Mouse (Mus musculus) left cerebral cortex, adult 18-20 months (tissue): ENCODE measurements around the gene Vps16. TPM values are rescaled to one million over a fixed set of nuclear protein-coding genes. Genes with fewer than 3 reads are reported as not detected.

Experiments used
- DNase-seq, 2 experiments: peaks; one replicate each; pipeline ENCODE4 v3.0.0; 2021 to 2022; ENCODE audit warnings: low spot score in 2 of 2, mixed read lengths in 1 of 2
- long read RNA-seq, 2 experiments: library from polyadenylated mRNA; stranded (forward); transcript quantifications; one replicate each; pipeline ENCODE4 v2.0.0; 2021
- total RNA-seq, 2 experiments: library from RNA; stranded (reverse); gene quantifications; 2 replicates each; pipeline ENCODE4 v1.2.3; 2021

Vps16 gene
- total RNA-seq = 10 to 100 TPM; 88.2 to 88.6 TPM
- long read RNA-seq, experiment 1, transcript Vps16-201 (24 exons, 3,161 nt) = major isoform, 68 of 98 reads
- long read RNA-seq, experiment 1, partial matches to known transcripts = 4 of 98 reads
- long read RNA-seq, experiment 1, other reads (novel, unspliced or antisense) = 26 of 98 reads
- long read RNA-seq, experiment 2, transcript Vps16-201 (24 exons, 3,161 nt) = major isoform, 44 of 60 reads
- long read RNA-seq, experiment 2, partial matches to known transcripts = 2 of 60 reads
- long read RNA-seq, experiment 2, other reads (novel, unspliced or antisense) = 14 of 60 reads

DNA sequence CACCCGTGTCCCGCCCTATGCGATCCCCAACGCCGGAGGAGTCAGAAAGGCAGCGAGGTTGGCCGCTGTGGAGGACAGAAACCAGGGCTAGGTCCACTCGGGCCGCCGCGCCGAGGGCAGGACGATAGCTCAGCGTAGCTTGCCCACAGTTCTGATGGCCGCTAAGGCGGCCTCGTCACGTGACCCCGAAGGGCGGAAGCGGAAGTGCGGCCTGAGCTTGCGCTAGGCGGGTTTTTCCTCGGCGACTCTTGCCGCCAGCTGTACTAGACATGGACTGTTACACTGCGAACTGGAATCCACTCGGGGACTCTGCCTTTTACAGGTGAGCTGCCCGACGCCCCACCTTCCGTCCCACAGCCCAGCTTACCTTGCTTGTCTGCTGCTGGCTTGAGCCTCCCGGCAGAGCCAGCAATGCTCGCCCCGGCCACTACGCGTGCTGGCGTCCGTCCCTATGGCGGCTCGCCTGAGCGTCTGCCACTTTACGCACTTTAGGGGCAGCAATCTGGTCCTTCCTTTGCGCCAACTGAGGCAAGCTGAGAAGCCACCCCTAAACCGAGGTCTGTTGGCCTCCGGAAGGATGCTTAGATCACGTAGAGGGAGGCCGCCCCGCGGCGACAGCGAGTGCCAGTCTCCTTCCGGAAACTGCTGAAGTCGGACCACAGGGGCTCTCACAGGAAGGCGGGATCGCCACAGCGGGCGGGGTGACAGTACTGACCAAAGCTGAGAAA is at the start of gene Vps16, which contains the start of gene Pced1a:
Gene Vps16, plus strand, starts transcription at position 214 of the 728 bp plus-strand sequence.
Gene Pced1a, minus strand, starts transcription at position 576 of the 728 bp plus-strand sequence.
- peak; percentile 90 to 95 for DNase-seq

DNA sequence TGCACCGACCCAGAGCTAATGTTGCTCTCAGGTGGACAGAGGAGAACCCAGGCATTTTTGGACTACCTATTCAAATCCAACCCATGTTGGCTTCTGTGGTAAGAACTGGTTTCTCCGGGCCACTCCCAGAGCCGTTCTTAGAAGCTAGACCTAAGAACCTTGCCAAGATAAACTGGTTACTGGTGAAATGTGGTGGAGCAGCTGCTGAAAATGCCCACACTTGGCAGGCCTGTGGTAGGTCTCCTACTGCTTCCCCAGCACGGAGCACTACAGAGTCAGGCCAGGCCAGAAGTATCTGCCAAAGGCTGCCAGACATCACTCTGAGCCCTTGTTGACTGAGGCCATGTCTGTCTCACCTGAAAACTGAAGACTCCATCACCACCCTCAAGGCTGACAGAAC is 49.2 kb upstream of the Vps16 start:
- no peak for DNase-seq

DNA sequence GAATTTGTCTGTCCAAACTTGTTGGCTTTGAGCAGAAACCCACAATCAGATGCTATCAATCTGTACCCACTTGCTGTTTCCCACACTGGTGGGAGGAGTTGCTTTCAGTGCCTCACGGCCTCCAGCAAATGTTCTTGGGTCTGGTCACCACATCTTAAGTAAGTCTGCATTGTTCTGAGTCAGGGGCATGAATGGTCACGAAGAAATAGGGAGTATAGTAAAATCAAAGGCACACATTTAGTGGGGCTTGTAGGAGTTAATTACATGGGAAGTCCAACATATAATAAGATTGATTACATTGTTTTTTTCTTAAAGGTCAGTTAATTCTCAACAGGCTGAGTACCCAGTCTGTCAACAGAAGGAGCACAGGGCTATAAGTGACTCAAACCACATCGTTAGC is 40.9 kb upstream of the Vps16 start:
- DNase-seq = no peak

DNA sequence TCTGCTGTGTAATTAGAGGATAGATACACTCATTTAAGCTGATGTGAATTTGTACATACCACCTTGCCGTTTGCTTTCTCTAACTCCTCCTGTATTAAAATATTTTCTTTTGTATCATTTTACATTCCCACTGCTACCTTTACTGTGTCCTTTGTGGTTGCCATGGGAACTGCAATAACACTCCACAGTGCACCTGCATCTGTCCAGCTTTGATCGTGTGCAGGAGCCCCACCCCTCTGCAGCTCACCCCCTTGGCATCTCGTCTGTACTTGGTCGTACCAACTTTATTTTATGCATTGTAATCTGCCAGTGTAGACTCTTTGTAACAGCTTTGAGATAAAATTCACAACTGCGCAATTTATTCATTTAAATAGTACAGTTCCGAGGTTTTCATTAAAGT is 40.2 kb upstream of the Vps16 start:
- DNase-seq = no peak

DNA sequence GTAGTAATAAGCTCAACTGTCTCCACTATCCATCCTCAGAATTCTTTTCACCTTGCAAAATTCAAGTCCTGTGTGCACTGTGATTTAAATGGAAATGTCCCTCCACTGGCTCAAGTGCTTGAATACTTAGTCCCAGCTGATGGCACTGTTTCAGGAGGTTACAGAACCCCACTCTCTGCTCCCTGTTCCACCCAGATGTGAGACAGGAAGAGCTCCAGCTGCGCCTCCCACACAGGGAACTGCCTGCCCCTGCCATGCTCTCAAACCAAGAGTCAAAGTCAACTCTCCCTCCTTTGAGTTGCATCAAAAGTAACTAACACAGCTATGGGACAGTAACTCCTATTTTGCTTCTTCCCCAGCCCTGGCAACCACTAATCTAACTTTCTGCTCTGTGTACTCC is 37.9 kb upstream of the Vps16 start:
- no peak for DNase-seq

DNA sequence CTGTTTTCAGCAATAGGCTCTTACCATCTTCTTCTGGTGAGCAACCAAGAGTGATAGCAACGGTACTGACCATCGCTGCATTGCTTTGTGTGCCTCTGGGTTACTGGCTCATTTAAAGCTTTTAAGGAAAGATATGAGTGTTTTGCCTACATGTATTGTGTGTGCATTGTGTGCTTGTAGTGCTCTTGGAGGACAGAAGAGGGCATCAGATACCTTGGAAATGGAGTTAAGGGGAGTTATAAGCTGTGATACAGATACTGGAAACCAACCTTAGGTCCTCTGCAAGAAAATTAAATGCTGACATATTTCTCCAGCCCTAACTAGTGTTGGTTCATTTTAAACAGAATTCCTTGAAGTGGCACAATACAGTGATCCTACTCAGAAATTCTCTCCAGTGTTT is 35.3 kb upstream of the Vps16 start:
- no peak for DNase-seq

DNA sequence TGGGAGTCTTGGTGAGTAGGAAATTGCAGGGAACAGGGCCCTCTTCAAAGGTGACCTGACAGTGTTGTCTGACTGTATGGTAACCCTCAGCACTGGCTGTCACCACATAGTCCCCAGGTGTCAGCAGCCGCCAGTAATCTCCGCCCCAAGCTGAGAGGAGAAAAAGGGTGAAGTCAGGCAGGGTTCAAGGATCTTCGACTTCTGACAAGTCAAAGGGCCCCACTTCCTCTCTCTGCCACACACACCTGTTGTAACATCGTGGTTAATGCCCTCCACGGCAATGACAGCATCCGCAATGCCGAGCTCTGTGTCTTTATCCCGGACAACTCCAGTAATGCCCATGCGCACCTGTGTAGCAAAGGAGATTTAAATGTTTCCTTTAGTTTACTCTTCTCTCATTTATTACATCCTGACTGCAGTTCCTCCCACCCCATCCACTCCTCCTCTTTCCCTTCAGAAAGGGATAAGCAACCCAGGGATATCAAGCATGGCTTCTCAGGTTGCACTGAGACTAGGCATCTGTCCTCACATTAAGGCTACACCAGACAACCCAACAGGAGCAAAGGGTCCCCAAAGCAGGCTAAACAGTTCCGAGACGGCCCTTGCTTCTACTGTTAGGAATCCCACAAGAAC is 33.0 kb upstream of the Vps16 start:
- DNase-seq = no peak

DNA sequence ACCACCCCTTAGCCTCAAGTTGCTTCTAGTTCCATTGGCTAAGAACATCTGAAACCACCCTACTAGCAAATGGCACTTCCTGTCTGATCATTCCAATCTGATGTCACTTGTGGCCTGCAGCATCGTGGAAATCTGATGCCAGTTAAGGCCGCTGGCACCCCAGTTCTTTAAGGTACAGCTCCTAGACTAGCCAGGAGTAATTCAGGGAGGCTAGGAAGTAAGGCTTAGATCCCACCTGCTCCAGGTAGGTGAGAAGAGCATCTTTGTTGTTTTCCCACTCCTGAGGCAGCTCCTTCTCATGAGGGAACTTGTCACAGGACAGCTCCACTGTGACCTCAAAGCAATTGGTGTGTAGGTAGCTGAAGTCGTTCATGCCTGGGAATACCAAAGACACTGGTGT is 31.3 kb upstream of the Vps16 start:
- DNase-seq = no peak

DNA sequence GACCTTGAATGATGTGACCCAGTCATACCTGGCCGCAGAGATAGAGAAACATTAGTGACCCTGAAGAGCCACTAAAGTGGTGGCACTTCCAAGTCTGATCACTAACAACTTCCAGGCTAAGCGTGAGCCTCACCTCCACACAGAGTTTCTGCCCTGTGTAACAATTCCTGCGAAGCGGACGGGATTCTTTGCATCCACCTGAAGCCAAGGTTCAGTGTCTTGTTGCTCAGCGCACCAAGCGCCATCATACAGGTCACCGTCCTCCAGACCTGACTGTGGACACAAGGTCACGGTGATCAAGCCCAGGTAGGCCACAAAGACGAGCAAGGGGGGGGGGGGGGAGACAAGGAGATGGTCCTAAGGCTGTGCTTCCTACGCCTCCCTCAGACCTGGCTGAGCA is 28.4 kb upstream of the Vps16 start:
- DNase-seq = no peak

DNA sequence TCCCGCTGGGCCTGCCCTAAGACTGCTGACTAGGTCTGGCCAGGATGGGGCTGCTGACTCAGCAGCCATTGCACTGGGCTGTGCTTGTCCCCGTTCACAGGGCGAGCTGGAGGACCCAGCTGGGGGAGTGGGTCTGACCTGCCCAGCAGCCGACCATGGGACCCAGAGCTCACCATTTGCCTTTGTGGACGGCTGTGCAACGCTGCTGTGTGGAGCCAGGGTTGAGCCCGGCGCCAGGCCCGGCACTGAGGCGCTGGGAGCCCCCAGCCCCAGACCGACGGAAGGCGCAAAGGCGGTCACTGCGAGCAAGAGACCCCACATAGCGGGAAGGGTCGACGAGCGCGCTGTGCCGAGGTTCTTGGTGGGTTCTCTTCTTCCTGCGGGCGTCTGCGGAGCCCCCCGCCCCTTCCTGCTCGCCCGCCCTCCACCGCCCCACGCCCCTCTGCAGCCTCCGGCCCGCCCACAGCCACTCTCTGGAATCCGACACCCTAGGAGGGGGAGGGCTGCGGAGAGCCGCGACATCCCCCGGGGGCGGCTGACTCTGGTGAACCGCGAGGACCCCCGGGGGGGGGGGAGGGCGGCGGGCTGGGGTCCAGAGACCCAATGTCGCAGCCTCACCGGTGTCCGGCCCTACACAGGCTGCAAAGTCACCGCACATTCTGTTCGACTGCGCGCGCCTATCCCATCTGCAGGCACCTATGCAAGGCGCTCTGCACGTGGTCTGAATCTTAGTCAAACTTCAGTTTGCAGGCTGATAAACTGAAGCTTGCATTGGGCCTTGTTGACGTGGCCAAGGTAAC is 26.8 kb upstream of the Vps16 start, which contains the start of gene Cpxm1:
Gene Cpxm1, minus strand, starts transcription at position 389 of the 800 bp plus-strand sequence.
- no peak for DNase-seq

DNA sequence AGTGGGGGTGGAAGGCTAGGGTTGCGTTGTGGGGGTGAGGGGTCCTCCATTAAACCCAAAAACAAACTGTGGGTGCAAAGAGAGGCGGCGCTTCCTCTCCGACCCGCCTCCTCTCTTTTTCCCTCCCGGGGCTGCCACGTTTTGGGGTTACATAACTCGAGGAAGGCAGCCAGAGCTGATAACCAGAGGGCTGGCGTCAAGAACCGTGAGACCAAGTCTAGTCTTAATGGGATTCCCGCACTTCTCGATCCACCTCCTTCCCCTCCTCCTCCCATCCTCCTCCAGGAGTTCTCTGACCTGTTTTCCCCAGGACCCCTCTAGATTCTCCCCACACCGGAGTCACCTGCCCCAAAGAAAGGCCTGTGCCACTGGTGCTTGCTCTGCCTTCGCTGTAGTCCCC is 26.0 kb upstream of the Vps16 start:
- peak in 1 of 2 experiments; percentile 39 for DNase-seq

DNA sequence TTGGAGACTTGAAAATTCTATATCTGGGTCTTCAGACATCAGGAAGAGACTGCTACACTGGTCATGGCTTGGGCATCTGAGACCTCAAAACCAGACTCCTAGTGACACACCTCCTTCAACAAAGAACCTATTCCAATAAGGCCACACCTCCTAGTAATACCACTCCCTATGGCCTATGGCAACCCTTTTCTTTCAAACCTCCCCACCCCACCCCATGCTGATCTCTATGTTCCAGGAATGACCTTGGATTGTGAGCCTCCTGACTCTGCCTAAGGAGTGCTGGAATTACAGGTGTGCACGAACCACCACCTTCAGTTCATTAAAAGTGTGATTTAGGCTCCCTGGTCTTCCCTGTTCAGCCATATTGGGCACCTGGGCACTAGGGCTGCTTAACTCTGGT is 24.1 kb upstream of the Vps16 start:
- DNase-seq = no peak

DNA sequence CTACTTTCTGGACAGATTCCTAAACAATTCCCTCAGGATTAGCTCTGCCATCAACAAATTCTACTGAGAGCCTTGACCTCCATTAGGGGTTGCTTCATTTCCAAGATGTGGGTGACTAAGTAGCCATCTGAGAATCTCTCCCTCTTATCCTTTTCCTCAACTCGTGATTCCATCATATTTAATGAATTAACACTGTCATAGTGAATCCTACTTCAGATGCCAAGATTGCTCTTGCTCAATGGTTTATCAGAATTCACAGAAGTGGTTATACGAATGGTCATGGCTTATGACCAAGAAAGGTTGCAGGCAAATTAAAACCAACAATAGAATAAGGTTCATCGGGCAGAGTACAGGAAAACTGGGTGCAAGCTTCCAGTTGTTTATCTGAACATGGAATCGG is 22.2 kb upstream of the Vps16 start:
- no peak for DNase-seq

DNA sequence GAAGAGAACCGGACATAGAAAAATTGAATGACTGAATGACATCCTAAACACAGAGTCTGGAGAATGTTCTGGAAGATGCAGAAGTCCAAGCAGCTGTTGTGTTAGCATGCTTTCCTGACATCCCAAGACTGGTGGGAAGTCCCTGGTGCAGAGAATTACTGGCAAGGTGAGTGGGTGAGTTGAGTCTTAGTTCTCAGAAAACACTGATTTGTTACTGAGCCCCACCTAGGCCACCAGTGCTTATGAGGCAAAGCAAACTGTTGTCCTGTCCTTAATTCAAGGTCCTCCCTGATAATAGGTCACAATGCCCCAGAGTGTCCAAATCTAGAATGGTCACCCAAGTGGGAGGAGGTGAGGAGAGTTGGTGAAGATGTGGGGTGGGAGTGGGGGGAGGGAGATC is 19.2 kb upstream of the Vps16 start, which contains the start of the genes Gm28372 and 1700020A23Rik:
Gene Gm28372, plus strand, starts transcription at position 301 of the 400 bp plus-strand sequence.
Gene 1700020A23Rik, plus strand, starts transcription at position 321 of the 400 bp plus-strand sequence.
- DNase-seq = no peak

DNA sequence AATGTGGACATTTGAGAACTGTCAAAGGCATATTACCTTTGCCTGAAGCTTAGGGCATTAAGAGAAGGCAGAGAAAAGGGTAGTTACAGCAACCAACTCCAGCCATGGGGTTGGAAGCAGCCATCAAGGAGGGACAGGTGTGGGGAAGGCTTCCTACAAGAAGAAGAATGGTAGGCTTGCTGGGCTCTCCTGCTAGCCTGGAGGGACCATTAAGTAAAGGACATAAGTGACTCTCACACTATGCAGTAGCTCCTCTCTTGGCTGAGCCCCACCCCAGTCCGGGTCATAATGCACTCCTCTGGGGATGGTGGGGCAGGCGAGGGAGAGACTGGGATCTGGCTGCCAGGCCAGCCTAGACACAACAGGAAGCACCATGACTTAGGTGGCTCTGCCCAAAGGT is 18.0 kb upstream of the Vps16 start, which contains the start of gene Tmem239:
Gene Tmem239, plus strand, starts transcription at position 301 of the 400 bp plus-strand sequence.
- DNase-seq = no peak

DNA sequence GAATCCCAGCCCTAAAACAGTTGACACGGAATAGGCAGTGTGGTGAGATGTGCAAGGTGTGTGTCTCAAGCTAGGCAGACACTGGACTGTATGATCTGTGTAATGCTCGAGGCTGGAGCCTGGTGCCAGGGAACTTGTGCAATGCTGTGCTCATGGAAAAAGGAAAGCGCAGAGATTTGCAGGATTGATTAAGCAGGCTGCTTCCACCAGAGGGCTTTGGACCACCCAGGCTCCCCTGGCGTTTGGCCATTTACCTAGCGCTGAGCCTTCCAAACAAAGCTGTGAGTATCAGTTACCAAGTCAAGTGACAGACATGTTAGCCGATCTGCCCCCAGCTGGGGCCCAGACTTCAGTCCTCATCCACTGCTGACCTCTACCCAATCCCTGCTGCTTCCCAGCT is 15.9 kb upstream of the Vps16 start:
- DNase-seq = no peak

DNA sequence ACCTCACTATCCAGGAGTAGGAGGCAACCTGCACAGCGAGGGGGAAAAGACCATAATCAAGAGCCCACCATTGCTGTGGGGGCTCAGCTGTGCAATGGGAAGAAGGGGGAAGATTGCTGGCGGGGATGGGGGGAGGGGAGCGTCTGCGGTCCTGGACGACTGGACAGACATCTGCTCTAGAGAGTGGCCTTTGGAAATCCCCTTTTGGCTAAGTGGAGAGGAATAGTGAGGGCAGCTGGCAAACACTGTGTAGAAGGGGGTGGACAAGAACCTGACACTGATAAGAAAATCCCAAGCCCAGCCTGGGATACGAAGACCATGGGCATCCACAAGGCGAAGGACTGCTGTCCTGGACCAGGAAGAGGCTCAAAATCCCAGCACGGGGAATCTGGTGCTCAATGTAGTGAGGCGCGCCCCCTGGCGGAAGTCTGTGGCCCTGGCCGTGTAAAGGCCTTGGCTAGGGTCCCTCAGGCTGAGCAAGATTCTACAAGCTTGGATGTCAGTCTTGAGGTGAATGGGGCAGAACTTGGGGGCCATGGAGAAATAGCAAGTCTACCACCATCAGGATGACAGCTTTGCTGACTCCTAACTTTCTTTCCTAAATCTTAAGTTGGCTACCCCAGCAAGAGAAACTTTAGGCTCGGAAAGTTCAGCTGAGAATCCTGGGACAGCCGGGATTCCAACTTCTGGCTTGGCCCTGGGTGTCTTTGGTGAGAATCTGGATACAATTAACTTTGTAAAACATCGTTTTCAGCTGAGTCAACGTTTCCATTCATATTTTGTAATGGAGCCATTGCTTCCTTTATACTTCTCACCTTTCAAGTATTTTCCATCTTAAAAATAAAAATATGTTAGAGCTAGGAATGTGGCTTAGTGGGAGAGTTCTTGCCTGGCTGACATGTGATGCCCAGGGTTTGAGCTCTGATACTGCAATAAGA is 12.3 kb upstream of the Vps16 start:
- peak; percentile 81 to 86 for DNase-seq

DNA sequence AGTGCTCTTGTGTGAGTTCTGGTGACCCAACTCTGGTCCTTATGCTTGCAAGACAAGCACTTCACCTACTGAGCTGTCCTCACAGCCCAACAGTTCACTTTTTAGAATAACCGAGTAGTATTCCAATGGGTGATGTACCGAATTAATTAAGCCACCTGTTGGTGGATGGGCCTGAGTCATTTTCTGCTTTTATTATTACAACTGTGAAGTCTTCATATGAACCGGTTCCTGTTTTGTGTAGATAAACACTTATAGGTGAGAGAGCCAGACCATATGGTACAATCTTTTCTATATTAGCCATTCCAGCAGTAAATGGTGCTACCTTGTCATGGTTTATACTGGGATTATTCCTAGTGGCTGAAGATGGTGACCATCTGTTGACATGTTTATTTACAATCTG is 11.4 kb upstream of the Vps16 start:
- no peak for DNase-seq

DNA sequence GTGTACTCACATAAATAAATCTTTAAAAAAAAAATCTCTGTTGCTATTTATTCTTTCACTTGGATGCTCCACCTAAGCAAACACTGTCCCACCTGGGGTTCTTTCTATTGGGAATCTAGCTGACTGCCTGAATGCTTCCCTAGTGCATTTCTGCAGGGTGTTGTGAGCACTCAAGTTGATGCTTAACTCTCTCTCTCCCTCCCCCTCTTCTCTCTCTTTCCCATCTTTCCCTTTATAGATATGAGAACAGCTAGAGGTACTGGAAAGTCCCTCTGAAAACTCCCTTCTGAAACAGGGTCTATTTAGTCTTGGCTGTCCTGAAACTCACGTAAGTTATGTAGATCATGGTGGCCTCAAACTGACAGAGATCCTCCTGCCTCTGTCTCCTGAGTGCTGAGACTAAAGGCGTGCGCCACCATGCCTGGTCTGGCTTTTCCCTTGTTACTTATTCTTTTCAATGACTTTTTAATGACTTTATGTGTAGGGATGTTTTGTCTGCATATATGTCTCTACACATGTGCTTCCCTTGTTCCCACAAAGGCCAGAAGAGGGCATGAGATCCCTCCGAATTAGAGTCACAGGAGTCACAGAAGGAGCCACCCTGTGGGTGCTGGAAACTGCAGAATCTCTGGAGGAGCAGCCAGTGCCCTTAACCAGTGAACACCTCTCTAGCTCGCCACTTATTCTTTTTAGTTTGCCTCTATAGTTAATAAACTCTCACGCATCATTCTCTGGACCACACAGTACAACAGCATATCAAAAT is 9.9 kb upstream of the Vps16 start:
- DNase-seq = no peak
